Mouse (Mus musculus): Measurements from ENCODE around the gene Krt24.

DNA sequence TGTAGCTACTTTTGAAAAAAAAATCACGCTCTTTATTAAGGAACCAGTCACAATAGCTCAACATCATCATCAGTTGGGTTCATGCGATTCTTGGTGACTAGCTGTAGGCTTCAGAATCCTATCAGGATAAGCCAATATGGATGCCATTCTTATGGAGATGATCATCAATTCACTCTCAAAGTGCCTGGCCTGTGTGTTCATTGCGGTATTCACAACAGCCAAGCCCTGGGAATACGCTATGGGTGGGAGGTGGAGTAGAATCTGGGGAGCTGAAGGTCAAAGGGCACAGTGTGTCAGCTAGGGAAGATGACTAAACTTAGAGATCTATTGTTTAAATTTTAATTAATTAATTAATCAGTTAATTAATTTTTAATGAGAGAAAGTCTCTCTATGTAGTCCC lies 37.1 kb downstream of the Krt24 start:
- TF ChIP-seq MAX (IDR thresholded peaks at IDR 0.05; ENCODE audit: low read depth) (no peak), TCF12 (IDR thresholded peaks at IDR 0.05; ENCODE audit: insufficient read depth, poor library complexity, severe bottlenecking) (no peak), USF1 (IDR thresholded peaks at IDR 0.05; ENCODE audit: low read depth) (no peak), E2F4 (IDR thresholded peaks at IDR 0.05; ENCODE audit: insufficient read depth) (no peak), MYOG (IDR thresholded peaks at IDR 0.05; ENCODE audit: control insufficient read depth in 1 of 3, insufficient read depth in 1 of 3, insufficient read length in 2 of 3, low read depth in 2 of 3) (no peak), POLR2A (IDR thresholded peaks at IDR 0.05; ENCODE audit: insufficient read length, low read depth) (no peak), REST (IDR thresholded peaks at IDR 0.05; ENCODE audit: insufficient read depth, insufficient read length) (no peak)
